Comparison of ENCODE assay signal across 22 mouse cellular contexts in the genomic region with DNA sequence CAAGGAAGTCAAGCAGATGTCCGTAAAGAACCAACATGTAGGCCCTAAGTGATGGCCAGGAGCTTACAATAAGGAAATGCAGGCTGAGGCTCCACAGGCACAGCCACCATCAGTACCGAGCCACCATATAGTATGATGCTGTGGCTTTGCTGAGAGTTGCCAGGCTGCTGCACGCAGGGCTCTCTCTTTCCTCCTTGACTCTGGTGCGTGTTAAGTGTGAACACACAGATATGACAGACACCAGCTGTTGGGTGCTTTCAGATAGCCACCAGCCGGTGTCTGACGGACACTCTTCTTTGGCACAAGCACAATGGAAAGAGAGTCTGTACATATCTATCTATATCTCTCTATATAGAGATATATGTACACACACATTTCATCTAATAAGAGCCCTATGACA.
"Had no signal": no experiment of that assay in that cellular context is flagged by ENCODE, and none has a peak within 500 bp of the region (broad histone marks: within the 10 kb centered on the region; RNA-seq: fewer than 3 reads in every experiment).

No protein-coding gene starts in this region.

- H3K4me1 ChIP-seq: kidney, embryonic 15.5 days; megakaryocyte, embryonic 14.5 days; stomach, embryonic 15.5 days had no signal

- H3K27me3 ChIP-seq: kidney, embryonic 15.5 days; liver, embryonic 13.5 days; megakaryocyte, embryonic 14.5 days; midbrain, embryonic 13.5 days; neural tube, embryonic 13.5 days; stomach, embryonic 15.5 days had no signal

- H3K27ac ChIP-seq: kidney, embryonic 15.5 days; left cerebral cortex, adult 2 months; liver, embryonic 13.5 days; midbrain, embryonic 10.5 days; midbrain, embryonic 13.5 days; neural tube, embryonic 13.5 days; stomach, embryonic 15.5 days had no signal

- H3K9ac ChIP-seq: kidney, embryonic 15.5 days; liver, embryonic 13.5 days; midbrain, embryonic 13.5 days; neural tube, embryonic 13.5 days; stomach, embryonic 15.5 days had no signal

- DNase-seq: kidney, adult 11 months; kidney, adult 8-10 months; kidney, postnatal 10 days; kidney, postnatal 36 days; layer of hippocampus, postnatal 36 days; liver, embryonic 13.5 days; lung, postnatal 10 days; retina, postnatal 1 day; right cerebral cortex, postnatal 25 days; spleen, adult 18-20 months; thymus, adult 2 months; thymus, postnatal 14 days; thymus, postnatal 4 days had no signal

- H3K36me3 ChIP-seq: kidney, embryonic 15.5 days; liver, embryonic 13.5 days; midbrain, embryonic 10.5 days; midbrain, embryonic 13.5 days; neural tube, embryonic 13.5 days; stomach, embryonic 15.5 days had no signal

- H3K9me3 ChIP-seq: kidney, embryonic 15.5 days; liver, embryonic 13.5 days; megakaryocyte, embryonic 14.5 days; midbrain, embryonic 10.5 days; midbrain, embryonic 13.5 days; neural tube, embryonic 13.5 days; stomach, embryonic 15.5 days had no signal

- ATAC-seq: midbrain, embryonic 13.5 days; midbrain, embryonic 16.5 days had no signal

- H3K4me2 ChIP-seq: kidney, embryonic 15.5 days; liver, embryonic 13.5 days; midbrain, embryonic 13.5 days; neural tube, embryonic 13.5 days; stomach, embryonic 15.5 days had no signal

- H3K4me3 ChIP-seq: kidney, embryonic 15.5 days; left cerebral cortex, adult 2 months; liver, embryonic 13.5 days; megakaryocyte, embryonic 14.5 days; midbrain, embryonic 10.5 days; midbrain, embryonic 13.5 days; myocyte; neural tube, embryonic 13.5 days; stomach, embryonic 15.5 days had no signal
